Mouse (Mus musculus) erythroblast, embryonic 14.5 days (primary cell): ENCODE data around the gene Erc2. TPM values are rescaled to one million over a fixed set of nuclear protein-coding genes. Genes with fewer than 3 reads are reported as not detected.

Experiments used
- H3K27me3 ChIP-seq: 2 replicates; pipeline ENCODE4 v1.6.1; 2012; ENCODE audit warnings: inconsistent platforms; ENCODE audit not compliant: control insufficient read depth
- H3K36me3 ChIP-seq: 2 replicates; pipeline ENCODE4 v1.6.1; 2012; ENCODE audit warnings: mild to moderate bottlenecking, inconsistent platforms; ENCODE audit not compliant: control insufficient read depth
- H3K4me1 ChIP-seq: 2 replicates; pipeline ENCODE4 v1.6.1; 2012; ENCODE audit warnings: inconsistent platforms; ENCODE audit not compliant: control insufficient read depth
- H3K4me3 ChIP-seq: replicated peaks from 2 replicates; pipeline ENCODE3; 2012; ENCODE audit warnings: moderate library complexity, mild to moderate bottlenecking, inconsistent platforms
- H3K9me3 ChIP-seq: 2 replicates; pipeline ENCODE4 v1.6.1; 2012; ENCODE audit warnings: low read length, inconsistent platforms, mixed read lengths; ENCODE audit not compliant: control insufficient read depth
- GATA1 ChIP-seq: IDR thresholded peaks from 2 replicates; pipeline ENCODE4 v1.6.1; 2012; ENCODE audit warnings: low read length, inconsistent platforms, mixed read lengths
- TAL1 ChIP-seq: IDR thresholded peaks from 3 replicates; pipeline ENCODE4 v1.6.1; 2012; ENCODE audit warnings: low read length, inconsistent platforms, mixed read lengths
- polyA plus RNA-seq: library from polyadenylated mRNA; stranded (reverse); fragments of >175 nt; gene quantifications from 2 replicates; pipeline ENCODE4 v1.2.3, GENCODE M21; 2012

The Erc2 gene
- polyA plus RNA-seq, 1 experiment, result not detected

DNA sequence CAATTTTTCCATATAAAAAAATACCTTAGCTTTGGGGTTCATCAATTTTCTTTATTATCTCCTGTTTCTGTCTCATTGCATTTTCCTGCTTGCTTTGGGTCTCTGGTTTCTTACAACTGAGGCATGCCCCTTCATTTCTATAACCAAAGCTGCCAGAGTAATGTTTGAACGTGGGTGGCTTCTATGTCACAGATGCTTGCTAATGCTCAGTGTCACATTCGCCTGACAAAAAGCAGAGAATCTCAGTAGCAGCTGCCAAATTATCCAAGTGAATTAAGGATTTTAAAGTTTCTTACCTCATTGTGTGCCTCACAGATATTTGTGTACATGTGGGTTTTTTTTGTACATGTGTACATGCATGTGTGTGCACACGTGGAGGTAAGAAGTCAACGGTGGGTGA is 210.0 kb downstream of the Erc2 start:
- Histone ChIP-seq H3K27me3 (no peaks in the 10 kb centered on the region), H3K4me1 (no peaks in the 10 kb centered on the region), H3K4me3 (no peak overlapping the region), H3K9me3 (no peaks in the 10 kb centered on the region), H3K36me3 (no peaks in the 10 kb centered on the region)
- TF ChIP-seq TAL1 (no peak), GATA1 (no peak)

GRCm38 (mm10) chr14:27835351-27835750 is 213.1 kb downstream of the Erc2 start:
- Histone ChIP-seq H3K4me1 (no peaks in the 10 kb centered on the region), H3K9me3 (no peaks in the 10 kb centered on the region), H3K27me3 (no peaks in the 10 kb centered on the region), H3K4me3 (no peak overlapping the region), H3K36me3 (no peaks in the 10 kb centered on the region)
- TF ChIP-seq GATA1 (no peak), TAL1 (no peak)

GRCm38 (mm10) chr14:27837601-27838105 is 215.4 kb downstream of the Erc2 start:
- H3K27me3 ChIP-seq, result no peaks in the 10 kb centered on the region
- no peaks in the 10 kb centered on the region for H3K4me1 ChIP-seq
- no peak overlapping the region for H3K4me3 ChIP-seq
- no peaks in the 10 kb centered on the region for H3K9me3 ChIP-seq
- TF ChIP-seq GATA1 (no peak), TAL1 (no peak)
- no peaks in the 10 kb centered on the region for H3K36me3 ChIP-seq

GRCm38 (mm10) chr14:27840120-27840519 is 217.9 kb downstream of the Erc2 start:
- Histone ChIP-seq H3K4me1 (no peaks in the 10 kb centered on the region), H3K9me3 (no peaks in the 10 kb centered on the region), H3K36me3 (no peaks in the 10 kb centered on the region), H3K27me3 (no peaks in the 10 kb centered on the region), H3K4me3 (no peak overlapping the region)
- no peak for TF ChIP-seq TAL1
- no peak for TF ChIP-seq GATA1

- H3K27me3 ChIP-seq, result no peaks in the 10 kb centered on the region
- H3K36me3 ChIP-seq, result no peaks in the 10 kb centered on the region
- no peaks in the 10 kb centered on the region for H3K9me3 ChIP-seq
- TF ChIP-seq GATA1 (no peak), TAL1 (no peak)
- no peak overlapping the region for H3K4me3 ChIP-seq
- H3K4me1 ChIP-seq, result no peaks in the 10 kb centered on the region
Measured at GRCm38 (mm10) chr14:27846875-27847274, 224.6 kb downstream of the Erc2 start.

DNA sequence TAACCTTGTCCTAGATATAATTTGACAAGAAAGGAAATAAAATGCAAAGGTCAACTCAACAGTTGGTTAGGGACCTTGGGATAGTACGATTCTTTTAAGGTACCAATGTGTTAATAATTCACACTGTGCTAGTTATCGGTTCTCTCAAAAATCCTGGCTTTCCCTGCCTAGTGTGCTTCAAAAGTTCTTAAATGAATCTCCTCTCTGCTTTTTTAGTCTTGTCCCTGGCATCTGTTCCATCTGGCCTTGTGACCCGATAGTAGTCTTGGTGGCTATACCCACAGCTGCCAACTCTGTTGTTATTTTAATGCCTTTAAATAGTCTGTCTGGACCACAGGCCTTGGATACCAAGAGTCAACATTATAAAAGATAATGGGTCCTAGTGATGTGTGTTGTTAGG is 225.1 kb downstream of the Erc2 start:
- Histone ChIP-seq H3K4me3 (no peak overlapping the region), H3K27me3 (no peaks in the 10 kb centered on the region), H3K4me1 (no peaks in the 10 kb centered on the region), H3K36me3 (no peaks in the 10 kb centered on the region), H3K9me3 (no peaks in the 10 kb centered on the region)
- no peak for TF ChIP-seq TAL1
- no peak for TF ChIP-seq GATA1

- no peaks in the 10 kb centered on the region for H3K9me3 ChIP-seq
- H3K4me1 ChIP-seq, result no peaks in the 10 kb centered on the region
- TF ChIP-seq GATA1 (no peak), TAL1 (no peak)
- H3K36me3 ChIP-seq, result no peaks in the 10 kb centered on the region
- no peak overlapping the region for H3K4me3 ChIP-seq
- no peaks in the 10 kb centered on the region for H3K27me3 ChIP-seq
Measured at GRCm38 (mm10) chr14:27851231-27851630, 229.0 kb downstream of the Erc2 start.

- H3K27me3 ChIP-seq, result no peaks in the 10 kb centered on the region
- H3K4me1 ChIP-seq, result no peaks in the 10 kb centered on the region
- H3K9me3 ChIP-seq, result no peaks in the 10 kb centered on the region
- TF ChIP-seq GATA1, result no peak
- no peak for TF ChIP-seq TAL1
- H3K36me3 ChIP-seq, result no peaks in the 10 kb centered on the region
- H3K4me3 ChIP-seq, result no peak overlapping the region
Measured at GRCm38 (mm10) chr14:27852606-27853005, 230.4 kb downstream of the Erc2 start.

DNA sequence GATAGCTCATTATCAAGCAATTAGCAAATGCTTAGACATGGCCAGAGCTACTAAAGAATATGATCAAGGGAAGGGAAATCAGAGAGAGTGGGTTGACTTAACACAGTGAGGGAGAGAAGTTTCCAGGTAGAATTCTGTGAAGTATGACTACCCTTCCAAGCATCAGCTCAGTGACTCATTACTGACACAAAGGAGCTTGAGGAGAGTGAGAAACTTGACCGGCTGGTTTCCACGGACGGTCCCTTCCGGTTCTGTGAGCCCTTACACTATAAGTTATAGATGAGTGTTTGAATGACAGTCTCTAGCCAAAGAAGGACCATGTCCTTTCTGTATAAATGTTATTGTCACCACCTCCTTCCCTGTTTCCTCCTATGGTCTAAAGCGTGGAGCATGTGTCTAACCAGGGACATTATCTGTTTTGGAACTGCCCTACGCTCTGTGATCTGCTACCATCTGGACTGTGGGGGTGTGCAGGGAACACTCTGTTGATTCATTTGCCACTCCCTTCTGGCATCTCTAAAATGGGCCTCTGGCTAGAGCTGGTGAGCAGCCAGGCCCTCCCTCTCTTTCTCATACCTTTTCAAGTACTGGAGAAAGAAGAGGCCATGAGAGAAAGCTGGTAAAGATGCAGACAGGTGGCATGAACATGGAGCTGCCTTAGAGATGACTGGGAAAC is 238.3 kb downstream of the Erc2 start:
- no peak overlapping the region for H3K4me3 ChIP-seq
- H3K9me3 ChIP-seq, result no peaks in the 10 kb centered on the region
- H3K27me3 ChIP-seq, result no peaks in the 10 kb centered on the region
- no peaks in the 10 kb centered on the region for H3K36me3 ChIP-seq
- no peaks in the 10 kb centered on the region for H3K4me1 ChIP-seq
- no peak for TF ChIP-seq TAL1
- TF ChIP-seq GATA1, result no peak

GRCm38 (mm10) chr14:27862299-27862698 is 240.1 kb downstream of the Erc2 start:
- Histone ChIP-seq H3K36me3 (no peaks in the 10 kb centered on the region), H3K4me1 (no peaks in the 10 kb centered on the region), H3K27me3 (no peaks in the 10 kb centered on the region), H3K4me3 (no peak overlapping the region), H3K9me3 (no peaks in the 10 kb centered on the region)
- TF ChIP-seq GATA1 (no peak), TAL1 (no peak)
